Mouse (Mus musculus): Measurements from ENCODE around the gene Zfp276.

DNA sequence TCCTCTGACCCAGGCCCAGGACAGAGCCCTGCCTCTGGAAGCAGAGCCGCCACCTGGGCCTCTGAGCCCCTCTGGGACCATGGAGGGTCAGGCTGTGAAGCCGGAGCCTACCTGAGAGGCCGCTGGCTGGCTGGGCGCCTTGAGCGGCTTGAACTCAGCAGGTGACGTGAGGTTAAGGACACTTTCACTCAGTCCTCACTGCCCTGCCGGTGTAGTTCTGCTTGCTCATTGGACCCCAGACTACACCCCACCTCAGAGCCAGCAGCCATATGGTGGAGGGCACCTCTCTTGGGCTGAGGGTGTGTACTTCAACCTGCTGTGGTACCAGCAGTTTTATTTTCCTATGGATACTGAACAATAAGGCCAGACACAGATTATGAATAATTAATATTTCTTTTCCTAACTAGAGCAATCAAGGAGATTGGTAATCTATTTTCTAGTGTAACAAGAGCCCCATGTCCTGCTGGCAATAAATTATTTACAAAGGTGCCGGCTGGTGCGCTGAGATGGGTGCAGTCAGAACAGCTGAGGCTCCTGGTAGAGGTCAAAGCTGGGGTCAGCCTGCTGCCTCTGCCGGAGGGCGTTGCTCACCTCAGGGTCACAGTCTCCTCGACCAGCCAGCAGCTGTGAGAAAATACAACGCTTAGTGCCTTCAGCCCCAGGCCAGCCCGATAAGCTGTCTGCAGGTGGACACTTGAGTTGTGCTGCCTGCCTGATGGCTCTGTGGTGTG lies 14.1 kb downstream of the Zfp276 start:
- TF ChIP-seq CTCF (IDR thresholded peaks at IDR 0.05; ENCODE audit: low read depth) (no peak), EP300 (IDR thresholded peaks at IDR 0.05; ENCODE audit: low read depth) (no peak)

Data from heart, postnatal 0 days (tissue).